In genomic region chr6:83443441-83444340, GRCm38 (mm10) we compare ENCODE assay signal across 8 mouse cellular contexts. TPM values are rescaled to one million over a fixed set of nuclear protein-coding genes. Genes with fewer than 3 reads are reported as not detected.
DNase-seq lines count a peak whose midpoint lies in the region; ATAC-seq and TF ChIP-seq lines count a peak whose summit lies in the region.

No protein-coding gene starts in this region.

- peak; percentile 12; the same call in 1 of the 2 replicates for ATAC-seq in forebrain, embryonic 15.5 days (replicated peaks)
- peak; percentile 72 for ATAC-seq in lung, embryonic 14.5 days (ENCODE audit: insufficient read depth)

- peak overlapping the region; percentile 70 for H3K4me2 ChIP-seq in forebrain, embryonic 15.5 days (replicated peaks)
- H3K4me2 ChIP-seq in lung, embryonic 14.5 days = peak overlapping the region; percentile 88

- peak overlapping the region; percentile 97 for H3K27ac ChIP-seq in forebrain, embryonic 15.5 days (replicated peaks)
- H3K27ac ChIP-seq in lung, embryonic 14.5 days (ENCODE audit: low read depth) = peak overlapping the region; percentile 88

- H3K9ac ChIP-seq in forebrain, embryonic 15.5 days (replicated peaks) = no peak overlapping the region; the same call in 1 of the 2 replicates
- no peak overlapping the region for H3K9ac ChIP-seq in lung, embryonic 14.5 days

- H3K4me3 ChIP-seq in forebrain, embryonic 15.5 days = 0 out of 2 replicates have a peak overlapping the region, but pooled peaks have one; percentile 2
- H3K4me3 ChIP-seq in lung, embryonic 14.5 days (ENCODE audit: low read depth, low read length) = no peak overlapping the region

- H3K4me1 ChIP-seq in forebrain, embryonic 15.5 days = peaks cover 82% of the 10 kb centered on the region
- peaks cover 42% of the 10 kb centered on the region for H3K4me1 ChIP-seq in lung, embryonic 14.5 days (ENCODE audit: insufficient read depth)

- DNase-seq in urinary bladder, postnatal 10 days (ENCODE audit: low spot score) = peak; percentile 35
- DNase-seq in urinary bladder, adult 2 months (ENCODE audit: low spot score) = no peak
- peak; percentile 86 for DNase-seq in heart, postnatal 4 days
- DNase-seq in layer of hippocampus, adult 9-11 months = peak; percentile 76
- DNase-seq in lung, embryonic 14.5 days = peak; percentile 89
- DNase-seq in retina, embryonic 14.5 days (ENCODE audit: low spot score) = peak; percentile 64
- no peak for DNase-seq in natural killer cell, adult 2 months (ENCODE audit: low spot score in 2 of 2)

- H3K9me3 ChIP-seq in forebrain, embryonic 15.5 days = no peaks in the 10 kb centered on the region
- no peaks in the 10 kb centered on the region for H3K9me3 ChIP-seq in lung, embryonic 14.5 days (ENCODE audit: low read depth, low read length)

- TF ChIP-seq CTCF in lung, embryonic 14.5 days (IDR thresholded peaks at IDR 0.05; ENCODE audit: low read depth) = no peak

- WGBS in forebrain, embryonic 15.5 days = 4% methylated on average over 13 of the region's 13 CpGs
- 8% methylated on average over 13 of the region's 13 CpGs for WGBS in lung, embryonic 14.5 days

- H3K27me3 ChIP-seq in forebrain, embryonic 15.5 days = no peaks in the 10 kb centered on the region
- H3K27me3 ChIP-seq in lung, embryonic 14.5 days (ENCODE audit: insufficient read depth, low read length) = no peaks in the 10 kb centered on the region

- H3K36me3 ChIP-seq in forebrain, embryonic 15.5 days = peaks cover 9% of the 10 kb centered on the region; the same call in 1 of the 2 replicates
- peaks cover 40% of the 10 kb centered on the region for H3K36me3 ChIP-seq in lung, embryonic 14.5 days (ENCODE audit: insufficient read depth)

RNA-seq across cellular contexts. Expression of gene Tet3, which starts 15.2 kb away (rescaled TPM):
- polyA plus RNA-seq in urinary bladder, adult 2 months (2012; rRNA removed) = 9.4 and 14.4 TPM in 2 replicates
- polyA plus RNA-seq in forebrain, embryonic 15.5 days (2015; fragmentation: Nextera tagmentation; extraction: Ambion mirVana) = 71.3 and 73.7 TPM in 2 replicates
- 10 to 100 TPM; 51.7 to 56.7 TPM for total RNA-seq in heart, postnatal 4 days (2021)
- polyA plus RNA-seq in lung, embryonic 14.5 days (2014; fragmentation: Nextera tagmentation; extraction: Ambion mirVana) = 34.4 and 36.9 TPM in 2 replicates

Comparison
In these comparisons a context has a peak if more than half of its experiments do, and no peak if none do; other contexts are left out.
1. DNase-seq: peak in urinary bladder, postnatal 10 days (single experiment), heart, postnatal 4 days (single experiment), layer of hippocampus, adult 9-11 months (single experiment), lung, embryonic 14.5 days (single experiment) and retina, embryonic 14.5 days (single experiment); none in urinary bladder, adult 2 months (single experiment) and natural killer cell, adult 2 months (0 of 2).